Mouse (Mus musculus): ENCODE measurements at regions not wholly inside any gene's neighbourhood (a gene's known extent, or its start where the extent isn't known, plus 50 kb on each side); places are given as distances from the start of the nearest gene placed in this dataset.
"Not testable (repeated sequence)": the region's sequence is repeated elsewhere in the genome, so short reads cannot be mapped to it uniquely, and the experiment has no call there.

GRCm38 (mm10) chr13:60479043-60479861 lies 122.5 kb upstream of the Dapk1 start:
- Histone ChIP-seq H3K27me3 (ENCODE audit: control insufficient read depth, insufficient read depth, low read length, poor library complexity, severe bottlenecking) (no peaks in the 10 kb centered on the region), H3K36me3 (ENCODE audit: control insufficient read depth, insufficient read depth, low read length, poor library complexity, severe bottlenecking) (no peaks in the 10 kb centered on the region)
- no peak for DNase-seq (ENCODE audit: low read depth, low spot score)

- Histone ChIP-seq H3K36me3 (ENCODE audit: control insufficient read depth, insufficient read depth, low read length, poor library complexity, severe bottlenecking) (no peaks in the 10 kb centered on the region), H3K27me3 (ENCODE audit: control insufficient read depth, insufficient read depth, low read length, poor library complexity, severe bottlenecking) (no peaks in the 10 kb centered on the region)
- no peak for DNase-seq (ENCODE audit: low read depth, low spot score)
Measured at GRCm38 (mm10) chr13:60479862-60480730, 121.7 kb upstream of the Dapk1 start.

GRCm38 (mm10) chr13:60480731-60481431 lies 120.9 kb upstream of the Dapk1 start:
- no peak for DNase-seq (ENCODE audit: low read depth, low spot score)
- H3K27me3 ChIP-seq (ENCODE audit: control insufficient read depth, insufficient read depth, low read length, poor library complexity, severe bottlenecking): no peaks in the 10 kb centered on the region
- H3K36me3 ChIP-seq (ENCODE audit: control insufficient read depth, insufficient read depth, low read length, poor library complexity, severe bottlenecking): no peaks in the 10 kb centered on the region

- H3K27me3 ChIP-seq (ENCODE audit: control insufficient read depth, insufficient read depth, low read length, poor library complexity, severe bottlenecking); DNase-seq (ENCODE audit: low read depth, low spot score); H3K36me3 ChIP-seq (ENCODE audit: control insufficient read depth, insufficient read depth, low read length, poor library complexity, severe bottlenecking): not testable (repeated sequence)
Measured at GRCm38 (mm10) chr13:60481451-60481850, 120.3 kb upstream of the Dapk1 start.

- DNase-seq (ENCODE audit: low read depth, low spot score): no peak
- H3K36me3 ChIP-seq (ENCODE audit: control insufficient read depth, insufficient read depth, low read length, poor library complexity, severe bottlenecking): no peaks in the 10 kb centered on the region
- no peaks in the 10 kb centered on the region for H3K27me3 ChIP-seq (ENCODE audit: control insufficient read depth, insufficient read depth, low read length, poor library complexity, severe bottlenecking)
Measured at GRCm38 (mm10) chr13:60481946-60482345, 119.8 kb upstream of the Dapk1 start.

GRCm38 (mm10) chr13:60486105-60486504 lies 115.6 kb upstream of the Dapk1 start:
- Histone ChIP-seq H3K27me3 (ENCODE audit: control insufficient read depth, insufficient read depth, low read length, poor library complexity, severe bottlenecking) (no peaks in the 10 kb centered on the region), H3K36me3 (ENCODE audit: control insufficient read depth, insufficient read depth, low read length, poor library complexity, severe bottlenecking) (no peaks in the 10 kb centered on the region)
- DNase-seq (ENCODE audit: low read depth, low spot score): no peak

- no peak for DNase-seq (ENCODE audit: low read depth, low spot score)
- H3K27me3 ChIP-seq (ENCODE audit: control insufficient read depth, insufficient read depth, low read length, poor library complexity, severe bottlenecking): no peaks in the 10 kb centered on the region
- H3K36me3 ChIP-seq (ENCODE audit: control insufficient read depth, insufficient read depth, low read length, poor library complexity, severe bottlenecking): no peaks in the 10 kb centered on the region
Measured at GRCm38 (mm10) chr13:60486871-60487270, 114.9 kb upstream of the Dapk1 start.

GRCm38 (mm10) chr13:60488131-60488883 lies 113.4 kb upstream of the Dapk1 start:
- no peaks in the 10 kb centered on the region for H3K27me3 ChIP-seq (ENCODE audit: control insufficient read depth, insufficient read depth, low read length, poor library complexity, severe bottlenecking)
- H3K36me3 ChIP-seq (ENCODE audit: control insufficient read depth, insufficient read depth, low read length, poor library complexity, severe bottlenecking): no peaks in the 10 kb centered on the region
- no peak for DNase-seq (ENCODE audit: low read depth, low spot score)

- DNase-seq (ENCODE audit: low read depth, low spot score): no peak
- H3K27me3 ChIP-seq (ENCODE audit: control insufficient read depth, insufficient read depth, low read length, poor library complexity, severe bottlenecking): no peaks in the 10 kb centered on the region
- H3K36me3 ChIP-seq (ENCODE audit: control insufficient read depth, insufficient read depth, low read length, poor library complexity, severe bottlenecking): no peaks in the 10 kb centered on the region
Measured at GRCm38 (mm10) chr13:60488884-60489265, 112.9 kb upstream of the Dapk1 start.

GRCm38 (mm10) chr13:60491948-60492464 lies 109.7 kb upstream of the Dapk1 start:
- no peaks in the 10 kb centered on the region for H3K27me3 ChIP-seq (ENCODE audit: control insufficient read depth, insufficient read depth, low read length, poor library complexity, severe bottlenecking)
- H3K36me3 ChIP-seq (ENCODE audit: control insufficient read depth, insufficient read depth, low read length, poor library complexity, severe bottlenecking): no peaks in the 10 kb centered on the region
- DNase-seq (ENCODE audit: low read depth, low spot score): no peak

- no peaks in the 10 kb centered on the region for H3K36me3 ChIP-seq (ENCODE audit: control insufficient read depth, insufficient read depth, low read length, poor library complexity, severe bottlenecking)
- DNase-seq (ENCODE audit: low read depth, low spot score): no peak
- no peaks in the 10 kb centered on the region for H3K27me3 ChIP-seq (ENCODE audit: control insufficient read depth, insufficient read depth, low read length, poor library complexity, severe bottlenecking)
Measured at GRCm38 (mm10) chr13:60493836-60494235, 107.9 kb upstream of the Dapk1 start.

- no peak for DNase-seq (ENCODE audit: low read depth, low spot score)
- no peaks in the 10 kb centered on the region for H3K36me3 ChIP-seq (ENCODE audit: control insufficient read depth, insufficient read depth, low read length, poor library complexity, severe bottlenecking)
- no peaks in the 10 kb centered on the region for H3K27me3 ChIP-seq (ENCODE audit: control insufficient read depth, insufficient read depth, low read length, poor library complexity, severe bottlenecking)
Measured at GRCm38 (mm10) chr13:60497714-60498400, 103.9 kb upstream of the Dapk1 start.

- no peaks in the 10 kb centered on the region for H3K36me3 ChIP-seq (ENCODE audit: control insufficient read depth, insufficient read depth, low read length, poor library complexity, severe bottlenecking)
- DNase-seq (ENCODE audit: low read depth, low spot score): no peak
- H3K27me3 ChIP-seq (ENCODE audit: control insufficient read depth, insufficient read depth, low read length, poor library complexity, severe bottlenecking): no peaks in the 10 kb centered on the region
Measured at GRCm38 (mm10) chr13:60504196-60504595, 97.6 kb upstream of the Dapk1 start.

GRCm38 (mm10) chr13:60507611-60508010 lies 94.1 kb upstream of the Dapk1 start:
- no peak for DNase-seq (ENCODE audit: low read depth, low spot score)
- H3K36me3 ChIP-seq (ENCODE audit: control insufficient read depth, insufficient read depth, low read length, poor library complexity, severe bottlenecking): no peaks in the 10 kb centered on the region

More at GRCm38 (mm10) chr13:60507611-60508010, 94.1 kb upstream of the Dapk1 start:
- H3K27me3 ChIP-seq (ENCODE audit: control insufficient read depth, insufficient read depth, low read length, poor library complexity, severe bottlenecking): no peaks in the 10 kb centered on the region
